Mouse (Mus musculus): ENCODE data around the gene Plac9a. TPM values are rescaled to one million over a fixed set of nuclear protein-coding genes. Genes with fewer than 3 reads are reported as not detected.

The Plac9a gene
- polyA plus RNA-seq, 1 experiment from 2014 or later, result not detected

- Histone ChIP-seq H3K4me2 (ENCODE audit: low read length) (no peak overlapping the region), H3K27ac (ENCODE audit: low read depth) (no peak overlapping the region), H3K4me3 (ENCODE audit: low read depth, low read length) (no peak overlapping the region), H3K4me1 (replicated peaks; ENCODE audit: control insufficient read depth, insufficient read depth, low read length) (0 out of 2 replicates have a peak, but pooled peaks cover 2% of the 10 kb centered on the region), H3K9me3 (ENCODE audit: control insufficient read depth, low read length) (no peaks in the 10 kb centered on the region), H3K36me3 (ENCODE audit: control insufficient read depth, insufficient read depth, low read length) (no peaks in the 10 kb centered on the region), H3K9ac (ENCODE audit: low read length) (no peak overlapping the region), H3K27me3 (replicated peaks; ENCODE audit: control insufficient read depth, insufficient read depth, low read length) (peaks cover 10% of the 10 kb centered on the region; the same call in 1 of the 2 replicates)
- no peak for DNase-seq (ENCODE audit: low spot score)
- WGBS, result 22% methylated on average over 9 of the region's 9 CpGs
- no peak for ATAC-seq (replicated peaks; ENCODE audit: low FRiP score, low TSS enrichment, low read depth)
Observed at GRCm38 (mm10) chr14:25847660-25848059, 55.2 kb downstream of the Plac9a start.

GRCm38 (mm10) chr14:25846516-25846915, 56.4 kb downstream of the Plac9a start:
- no peak overlapping the region for H3K4me2 ChIP-seq (ENCODE audit: low read length)
- no peaks in the 10 kb centered on the region for H3K9me3 ChIP-seq (ENCODE audit: control insufficient read depth, low read length)
- WGBS, result 79% methylated on average over 8 of the region's 8 CpGs

GRCm38 (mm10) chr14:25845832-25846383, 57.0 kb downstream of the Plac9a start:
- ATAC-seq (replicated peaks; ENCODE audit: low FRiP score, low TSS enrichment, low read depth), result no peak; the same call in 1 of the 2 replicates
- WGBS, result 57% methylated on average over 6 of the region's 6 CpGs
- H3K27ac ChIP-seq (ENCODE audit: low read depth), result no peak overlapping the region

More at GRCm38 (mm10) chr14:25846516-25846915, 56.4 kb downstream of the Plac9a start:
- Histone ChIP-seq H3K4me3 (ENCODE audit: low read depth, low read length) (no peak overlapping the region), H3K9ac (ENCODE audit: low read length) (no peak overlapping the region), H3K36me3 (ENCODE audit: control insufficient read depth, insufficient read depth, low read length) (no peaks in the 10 kb centered on the region), H3K4me1 (replicated peaks; ENCODE audit: control insufficient read depth, insufficient read depth, low read length) (0 out of 2 replicates have a peak, but pooled peaks cover 9% of the 10 kb centered on the region), H3K27ac (ENCODE audit: low read depth) (no peak overlapping the region), H3K27me3 (replicated peaks; ENCODE audit: control insufficient read depth, insufficient read depth, low read length) (peaks cover 10% of the 10 kb centered on the region; the same call in 1 of the 2 replicates)
- no peak for DNase-seq (ENCODE audit: low spot score)
- no peak for ATAC-seq (replicated peaks; ENCODE audit: low FRiP score, low TSS enrichment, low read depth)

GRCm38 (mm10) chr14:25844372-25844771, 58.5 kb downstream of the Plac9a start:
- ATAC-seq (replicated peaks; ENCODE audit: low FRiP score, low TSS enrichment, low read depth) (no peak), DNase-seq (ENCODE audit: low spot score) (no peak)
- Histone ChIP-seq H3K36me3 (ENCODE audit: control insufficient read depth, insufficient read depth, low read length) (no peaks in the 10 kb centered on the region), H3K27ac (ENCODE audit: low read depth) (no peak overlapping the region), H3K4me2 (ENCODE audit: low read length) (no peak overlapping the region), H3K4me1 (replicated peaks; ENCODE audit: control insufficient read depth, insufficient read depth, low read length) (0 out of 2 replicates have a peak, but pooled peaks cover 9% of the 10 kb centered on the region), H3K9ac (ENCODE audit: low read length) (no peak overlapping the region), H3K9me3 (ENCODE audit: control insufficient read depth, low read length) (no peaks in the 10 kb centered on the region), H3K27me3 (replicated peaks; ENCODE audit: control insufficient read depth, insufficient read depth, low read length) (peaks cover 10% of the 10 kb centered on the region; the same call in 1 of the 2 replicates), H3K4me3 (ENCODE audit: low read depth, low read length) (no peak overlapping the region)
- 82% methylated on average over 4 of the region's 4 CpGs for WGBS

More at GRCm38 (mm10) chr14:25845832-25846383, 57.0 kb downstream of the Plac9a start:
- peak; percentile 55 for DNase-seq (ENCODE audit: low spot score)
- H3K9ac ChIP-seq (ENCODE audit: low read length), result no peak overlapping the region
- no peak overlapping the region for H3K4me3 ChIP-seq (ENCODE audit: low read depth, low read length)
- no peaks in the 10 kb centered on the region for H3K9me3 ChIP-seq (ENCODE audit: control insufficient read depth, low read length)
- H3K4me1 ChIP-seq (replicated peaks; ENCODE audit: control insufficient read depth, insufficient read depth, low read length), result 0 out of 2 replicates have a peak, but pooled peaks cover 9% of the 10 kb centered on the region
- no peak overlapping the region for H3K4me2 ChIP-seq (ENCODE audit: low read length)
- H3K36me3 ChIP-seq (ENCODE audit: control insufficient read depth, insufficient read depth, low read length), result no peaks in the 10 kb centered on the region
- H3K27me3 ChIP-seq (replicated peaks; ENCODE audit: control insufficient read depth, insufficient read depth, low read length), result peaks cover 10% of the 10 kb centered on the region; the same call in 1 of the 2 replicates

- no peaks in the 10 kb centered on the region for H3K9me3 ChIP-seq (ENCODE audit: control insufficient read depth, low read length)
- H3K36me3 ChIP-seq (ENCODE audit: control insufficient read depth, insufficient read depth, low read length), result no peaks in the 10 kb centered on the region
- peak overlapping the region; percentile 95 for H3K4me2 ChIP-seq (ENCODE audit: low read length)
- 3% methylated on average over 12 of the region's 12 CpGs for WGBS
- ATAC-seq (replicated peaks; ENCODE audit: low FRiP score, low TSS enrichment, low read depth) (no peak), DNase-seq (ENCODE audit: low spot score) (no peak)
- H3K4me3 ChIP-seq (ENCODE audit: low read depth, low read length), result peak overlapping the region; percentile 64
- H3K27ac ChIP-seq (ENCODE audit: low read depth), result peak overlapping the region; percentile 52; the same call in 1 of the 2 replicates
- 0 out of 2 replicates have a peak, but pooled peaks cover 9% of the 10 kb centered on the region for H3K4me1 ChIP-seq (replicated peaks; ENCODE audit: control insufficient read depth, insufficient read depth, low read length)
- H3K27me3 ChIP-seq (replicated peaks; ENCODE audit: control insufficient read depth, insufficient read depth, low read length), result peaks cover 10% of the 10 kb centered on the region; the same call in 1 of the 2 replicates
- peak overlapping the region; percentile 66 for H3K9ac ChIP-seq (ENCODE audit: low read length)
Observed at GRCm38 (mm10) chr14:25842688-25843003, 60.3 kb downstream of the Plac9a start.

GRCm38 (mm10) chr14:25841991-25842687, 60.8 kb downstream of the Plac9a start, which contains the start of gene Anxa11:
Gene Anxa11, plus strand, starts transcription at chr14:25842156.
- Histone ChIP-seq H3K27ac (ENCODE audit: low read depth) (peak within 1 kb of the TSS; percentile 52; the same call in 1 of the 2 replicates), H3K27me3 (replicated peaks; ENCODE audit: control insufficient read depth, insufficient read depth, low read length) (peaks cover 10% of the 10 kb centered on the region; the same call in 1 of the 2 replicates), H3K36me3 (ENCODE audit: control insufficient read depth, insufficient read depth, low read length) (no peaks in the 10 kb centered on the region), H3K4me2 (ENCODE audit: low read length) (peak within 1 kb of the TSS; percentile 95), H3K4me1 (replicated peaks; ENCODE audit: control insufficient read depth, insufficient read depth, low read length) (0 out of 2 replicates have a peak, but pooled peaks cover 9% of the 10 kb centered on the region), H3K9ac (ENCODE audit: low read length) (peak within 1 kb of the TSS; percentile 66), H3K9me3 (ENCODE audit: control insufficient read depth, low read length) (no peaks in the 10 kb centered on the region), H3K4me3 (ENCODE audit: low read depth, low read length) (peak within 1 kb of the TSS; percentile 64)
- peak; percentile 86 for ATAC-seq (replicated peaks; ENCODE audit: low FRiP score, low TSS enrichment, low read depth)
- WGBS, result under 1% methylated on average over 54 of the region's 54 CpGs
- peak; percentile 91 for DNase-seq (ENCODE audit: low spot score)

GRCm38 (mm10) chr14:25841579-25841978, 61.3 kb downstream of the Plac9a start:
- H3K9ac ChIP-seq (ENCODE audit: low read length), result no peak overlapping the region
- ATAC-seq (replicated peaks; ENCODE audit: low FRiP score, low TSS enrichment, low read depth), result peak; percentile 30; the same call in 1 of the 2 replicates

GRCm38 (mm10) chr14:25840961-25841360, 61.9 kb downstream of the Plac9a start:
- Histone ChIP-seq H3K36me3 (ENCODE audit: control insufficient read depth, insufficient read depth, low read length) (no peaks in the 10 kb centered on the region), H3K4me2 (ENCODE audit: low read length) (no peak overlapping the region), H3K4me3 (ENCODE audit: low read depth, low read length) (no peak overlapping the region), H3K4me1 (replicated peaks; ENCODE audit: control insufficient read depth, insufficient read depth, low read length) (0 out of 2 replicates have a peak, but pooled peaks cover 9% of the 10 kb centered on the region), H3K9me3 (ENCODE audit: control insufficient read depth, low read length) (no peaks in the 10 kb centered on the region), H3K9ac (ENCODE audit: low read length) (no peak overlapping the region), H3K27ac (ENCODE audit: low read depth) (no peak overlapping the region), H3K27me3 (replicated peaks; ENCODE audit: control insufficient read depth, insufficient read depth, low read length) (peaks cover 10% of the 10 kb centered on the region; the same call in 1 of the 2 replicates)
- 18% methylated on average over 7 of the region's 7 CpGs for WGBS
- ATAC-seq (replicated peaks; ENCODE audit: low FRiP score, low TSS enrichment, low read depth), result no peak
- DNase-seq (ENCODE audit: low spot score), result no peak

More at GRCm38 (mm10) chr14:25841579-25841978, 61.3 kb downstream of the Plac9a start:
- 0 out of 2 replicates have a peak, but pooled peaks cover 9% of the 10 kb centered on the region for H3K4me1 ChIP-seq (replicated peaks; ENCODE audit: control insufficient read depth, insufficient read depth, low read length)
- no peaks in the 10 kb centered on the region for H3K36me3 ChIP-seq (ENCODE audit: control insufficient read depth, insufficient read depth, low read length)
- peak overlapping the region; percentile 64 for H3K4me3 ChIP-seq (ENCODE audit: low read depth, low read length)
- H3K4me2 ChIP-seq (ENCODE audit: low read length), result peak overlapping the region; percentile 95
- DNase-seq (ENCODE audit: low spot score), result no peak
- H3K27me3 ChIP-seq (replicated peaks; ENCODE audit: control insufficient read depth, insufficient read depth, low read length), result peaks cover 10% of the 10 kb centered on the region; the same call in 1 of the 2 replicates
- H3K9me3 ChIP-seq (ENCODE audit: control insufficient read depth, low read length), result no peaks in the 10 kb centered on the region
- no peak overlapping the region for H3K27ac ChIP-seq (ENCODE audit: low read depth)
- WGBS, result 1% methylated on average over 4 of the region's 4 CpGs

Measured in intestine, embryonic 14.5 days (tissue).